Mouse (Mus musculus): ENCODE results near the gene Rpl3l.
"Not testable (repeated sequence)": the region's sequence is repeated elsewhere in the genome, so short reads cannot be mapped to it uniquely, and the experiment has no call there.

Rpl3l gene

GRCm38 (mm10) chr17:24727618-24728017 is at the start of gene Rpl3l:
TSS of gene Rpl3l (plus strand) at chr17:24727820.
- DNase-seq (ENCODE audit: low spot score in 2 of 2) = no peak

DNA sequence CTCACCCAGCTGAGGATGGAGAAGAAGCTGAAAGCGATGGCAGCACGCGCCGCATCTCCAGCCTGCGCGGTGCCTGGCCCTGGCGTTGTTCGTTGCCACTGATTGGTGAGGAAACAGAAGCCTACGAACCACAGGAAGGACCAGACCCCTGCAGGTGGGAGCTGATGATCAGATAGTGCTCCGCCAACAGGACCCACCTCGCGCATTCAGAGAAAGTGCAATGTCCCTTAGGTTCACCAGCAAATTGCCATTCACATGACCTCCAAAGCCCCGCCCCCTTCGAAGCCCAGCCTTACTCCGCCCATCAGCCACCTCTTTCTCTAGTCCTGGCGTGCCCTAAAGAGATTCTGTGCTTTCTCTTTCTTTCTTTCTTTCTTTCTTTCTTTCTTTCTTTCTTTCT is 41.1 kb upstream of the Rpl3l start:
- peak; percentile 58 to 62 for DNase-seq (ENCODE audit: low spot score in 2 of 2)

- peak; percentile 48 to 59 for DNase-seq (ENCODE audit: low spot score in 2 of 2)
These were observed 40.4 kb upstream of the Rpl3l start for GRCm38 (mm10) chr17:24687146-24687595.

GRCm38 (mm10) chr17:24687599-24687998 is 40.0 kb upstream of the Rpl3l start:
- no peak for DNase-seq (ENCODE audit: low spot score in 2 of 2)

- DNase-seq (ENCODE audit: low spot score in 2 of 2) = no peak
These were observed 38.2 kb upstream of the Rpl3l start, which contains the start of gene Syngr3 for GRCm38 (mm10) chr17:24689251-24690081. TSS of gene Syngr3 (minus strand) at chr17:24689955.

- DNase-seq (ENCODE audit: low spot score in 2 of 2) = no peak
These were observed 35.2 kb upstream of the Rpl3l start for GRCm38 (mm10) chr17:24692385-24692784.

GRCm38 (mm10) chr17:24695326-24696010 is 32.2 kb upstream of the Rpl3l start:
- no peak for DNase-seq (ENCODE audit: low spot score in 2 of 2)

- peak; percentile 83 to 86 for DNase-seq (ENCODE audit: low spot score in 2 of 2)
These were observed 31.5 kb upstream of the Rpl3l start, which contains the start of the genes Gfer and Noxo1 for GRCm38 (mm10) chr17:24696011-24696697. TSS of gene Gfer (minus strand) at chr17:24696156. TSS of gene Noxo1 (plus strand) at chr17:24696234.

DNA sequence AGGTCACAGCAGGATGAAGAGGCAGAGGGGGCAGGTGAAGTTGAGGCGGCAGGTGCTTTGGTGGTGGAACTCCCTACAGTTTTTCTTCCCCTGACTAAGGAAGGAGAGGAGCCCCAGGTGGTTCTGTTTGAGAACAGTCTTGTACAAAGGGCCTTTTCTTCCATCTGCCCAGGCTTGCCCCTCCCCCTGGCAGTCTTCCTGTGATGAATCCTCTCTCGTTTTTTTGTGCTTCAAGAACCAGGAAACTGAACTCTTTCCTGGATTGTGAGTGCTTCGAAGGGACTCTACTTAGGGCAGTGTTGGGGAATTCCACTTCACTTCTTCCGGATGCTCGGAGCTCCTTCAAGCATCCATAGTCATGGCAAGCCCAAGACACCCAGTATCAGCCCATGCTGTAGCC is 29.6 kb upstream of the Rpl3l start:
- DNase-seq (ENCODE audit: low spot score in 2 of 2) = no peak

GRCm38 (mm10) chr17:24698715-24699114 is 28.9 kb upstream of the Rpl3l start:
- DNase-seq (ENCODE audit: low spot score in 2 of 2) = no peak

GRCm38 (mm10) chr17:24699473-24699872 is 28.1 kb upstream of the Rpl3l start:
- DNase-seq (ENCODE audit: low spot score in 2 of 2) = no peak

GRCm38 (mm10) chr17:24701251-24701650 is 26.4 kb upstream of the Rpl3l start:
- no peak for DNase-seq (ENCODE audit: low spot score in 2 of 2)

GRCm38 (mm10) chr17:24705821-24706220 is 21.8 kb upstream of the Rpl3l start:
- DNase-seq (ENCODE audit: low spot score in 2 of 2) = no peak

DNA sequence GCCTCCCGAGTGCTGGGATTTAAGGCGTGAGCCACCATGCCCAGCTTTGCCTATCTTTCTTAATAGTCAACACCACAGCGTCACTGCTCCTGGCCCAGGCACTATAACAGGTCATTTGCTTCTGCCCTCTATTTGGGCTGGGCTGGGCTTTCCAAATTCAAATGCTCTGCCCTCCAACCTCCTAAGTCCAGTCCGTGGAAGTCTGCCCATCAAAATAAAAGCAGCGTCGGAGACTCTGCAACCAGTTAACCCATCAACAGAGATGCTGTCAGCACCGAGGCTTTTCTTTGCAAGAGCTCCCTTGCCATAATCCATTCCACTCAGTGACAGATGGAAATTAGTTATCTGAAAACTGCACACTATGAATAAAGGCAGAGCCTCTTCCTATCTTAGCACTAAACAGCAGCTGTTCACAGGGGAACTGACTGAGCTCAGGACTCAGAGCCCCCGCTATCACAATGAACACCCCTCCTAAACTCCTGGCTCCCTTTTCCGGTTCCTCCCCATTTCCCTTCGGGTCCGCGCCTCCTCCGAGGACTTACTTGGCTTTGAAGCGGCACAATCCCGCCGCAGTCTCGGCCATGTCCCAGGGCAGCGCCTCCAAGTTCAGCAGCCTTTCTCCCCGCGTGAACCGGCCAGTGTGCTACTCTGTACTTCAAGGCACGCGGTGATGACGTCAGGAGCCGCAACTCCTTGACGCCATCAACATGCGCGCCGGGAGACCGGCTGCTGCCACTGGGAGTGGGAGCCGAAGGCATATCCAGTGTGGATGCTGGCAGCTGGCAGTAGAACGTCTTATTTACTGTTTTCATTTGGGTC is 20.4 kb upstream of the Rpl3l start, which contains the start of gene Tbl3:
TSS of gene Tbl3 (minus strand) at position 679 of the 819 bp plus-strand sequence.
- DNase-seq (ENCODE audit: low spot score in 2 of 2) = peak; percentile 86 to 88

DNA sequence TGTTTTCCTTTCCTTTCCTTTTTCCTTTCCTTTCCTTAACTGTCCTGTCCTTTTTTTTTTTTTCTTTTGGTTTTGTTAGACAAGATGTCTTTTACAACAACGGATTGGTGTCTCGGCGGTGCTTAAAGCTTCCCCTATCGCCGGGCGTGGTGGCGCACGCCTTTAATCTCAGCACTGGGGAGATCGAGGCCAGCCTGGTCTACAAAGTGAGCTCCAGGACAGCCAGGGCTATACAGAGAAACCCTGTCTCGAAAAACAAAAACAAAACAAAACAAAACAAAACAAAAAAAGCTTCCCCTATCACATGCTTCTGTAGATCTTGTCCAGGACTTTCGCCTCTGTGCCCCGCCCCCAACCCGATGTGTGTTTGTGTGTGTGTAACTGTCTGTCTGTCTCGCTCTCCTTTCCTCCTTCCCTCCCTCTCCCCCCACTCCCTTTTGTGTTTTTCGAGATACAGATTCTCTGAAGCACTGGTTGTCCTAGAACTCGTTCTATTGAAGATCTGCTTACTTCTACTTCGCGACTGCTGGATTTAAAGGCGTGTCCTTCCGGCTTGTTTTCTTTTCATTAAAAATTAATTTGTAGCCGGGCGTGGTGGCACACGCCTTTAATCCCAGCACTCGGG is 19.7 kb upstream of the Rpl3l start:
- no peak for DNase-seq (ENCODE audit: low spot score in 2 of 2)

DNA sequence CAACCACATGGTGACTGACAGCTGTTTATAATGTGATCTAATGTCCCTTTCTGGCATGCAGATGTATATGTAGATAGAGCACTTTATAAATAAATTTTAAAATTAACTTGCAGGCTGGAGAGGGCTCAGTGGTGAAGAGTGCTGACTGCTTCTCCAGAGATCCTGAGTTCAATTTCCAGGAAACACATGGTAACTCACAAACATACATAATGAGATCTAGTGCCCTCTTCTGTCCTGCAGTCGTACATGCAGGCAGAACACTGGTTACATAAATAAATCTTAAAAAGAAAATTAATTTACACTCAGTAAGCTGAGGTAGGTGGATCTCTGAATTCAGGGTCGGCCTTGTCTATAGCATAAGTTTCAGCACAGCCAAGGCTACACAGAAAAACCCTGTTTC is 19.0 kb upstream of the Rpl3l start:
- no peak for DNase-seq (ENCODE audit: low spot score in 2 of 2)

DNA sequence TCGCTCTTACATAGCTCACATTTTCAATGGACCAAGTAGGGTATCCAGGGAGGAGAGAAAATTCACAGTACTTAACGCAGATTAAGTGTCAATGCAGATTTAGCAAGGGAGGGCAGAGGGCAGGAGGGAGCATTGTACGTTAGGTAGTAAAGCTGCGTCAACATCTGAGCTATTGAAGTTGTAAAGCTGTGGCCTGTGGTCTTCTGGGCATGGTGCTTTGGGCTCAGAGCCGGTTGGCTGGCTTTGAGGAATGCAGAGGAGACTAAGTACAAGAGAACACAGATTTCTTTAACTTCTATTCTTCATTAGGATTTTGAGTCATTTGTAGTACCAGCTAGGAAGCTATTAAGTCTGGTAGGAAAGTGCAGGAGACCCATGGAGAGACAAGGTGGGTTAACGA is 12.1 kb upstream of the Rpl3l start:
- no peak for DNase-seq (ENCODE audit: low spot score in 2 of 2)

DNA sequence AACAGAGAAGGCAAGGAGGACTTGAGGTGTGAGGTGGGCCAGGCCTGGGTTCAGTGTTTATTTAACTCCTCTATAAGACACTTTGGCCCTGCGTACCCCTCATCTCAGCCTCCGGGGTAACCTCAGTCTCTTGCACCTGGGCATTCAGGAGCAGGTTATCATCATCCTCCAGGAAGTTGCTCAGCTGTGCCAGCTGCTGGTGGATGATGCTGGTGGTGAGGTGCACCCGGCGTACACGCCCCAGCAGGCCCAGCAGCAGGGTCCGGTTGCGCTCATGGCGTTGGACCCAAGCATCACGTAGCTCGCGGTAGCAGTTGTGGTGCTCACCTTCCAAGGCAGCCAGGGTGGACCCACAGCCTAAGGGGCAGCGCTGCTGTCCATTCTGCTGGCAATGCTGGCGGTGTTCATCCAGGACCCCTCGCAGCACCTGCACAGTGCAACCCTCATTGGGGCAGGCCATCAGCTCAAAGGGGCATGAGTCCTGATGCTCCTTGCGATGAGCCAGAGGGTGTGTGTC is 11.4 kb upstream of the Rpl3l start:
- DNase-seq (ENCODE audit: low spot score in 2 of 2) = no peak

DNA sequence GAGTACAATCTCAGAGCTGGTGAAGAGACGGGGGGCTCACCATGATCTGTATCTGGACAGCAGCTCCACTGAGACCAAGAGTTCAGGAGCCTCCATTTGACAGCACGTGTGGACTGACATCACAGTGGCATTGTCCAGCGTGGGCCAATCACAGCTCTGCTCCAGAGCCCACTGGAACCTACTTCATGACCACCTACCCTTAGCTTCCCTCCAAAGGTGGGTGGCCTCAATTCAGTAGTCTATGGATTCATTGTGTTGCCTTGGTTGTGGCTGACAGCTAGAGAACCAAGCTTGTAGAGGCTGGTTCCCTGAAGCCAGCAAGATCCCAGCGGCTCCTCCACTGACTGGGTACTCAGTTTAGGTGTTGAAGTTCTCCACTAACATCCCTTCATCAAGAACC is 9.7 kb upstream of the Rpl3l start, which contains the start of the genes Rnf151 and Rps2:
TSS of gene Rnf151 (minus strand) at position 121 of the 400 bp plus-strand sequence.
TSS of gene Rps2 (plus strand) at position 174 of the 400 bp plus-strand sequence.
- no peak for DNase-seq (ENCODE audit: low spot score in 2 of 2)

- not testable (repeated sequence) for DNase-seq (ENCODE audit: low spot score in 2 of 2)
These were observed 8.7 kb upstream of the Rpl3l start for GRCm38 (mm10) chr17:24718938-24719337.

Data from spleen, postnatal 36 days (tissue).